Mouse (Mus musculus) hindbrain, embryonic 14.5 days (tissue): Measurements from ENCODE around the gene Efr3b. TPM values are rescaled to one million over a fixed set of nuclear protein-coding genes. Genes with fewer than 3 reads are reported as not detected.

Experiments
- ATAC-seq: fragments of 200-750 bp; cut with Nextera tagmentation; 2 replicates; pipeline ENCODE4 v1.8.0; 2017; ENCODE audit warnings: moderate number of reproducible peaks, mild to moderate bottlenecking, moderate TSS enrichment, moderate library complexity; ENCODE audit not compliant: low FRiP score
- DNase-seq: peaks from one replicate; pipeline ENCODE4 v3.0.0-alpha.2; 2015; ENCODE audit warnings: low spot score
- H3K27ac ChIP-seq: fragments of 300-500 bp; sonication (generic); 2 replicates; pipeline ENCODE4 v1.5.1; 2014; ENCODE audit warnings: mild to moderate bottlenecking, moderate library complexity
- H3K27me3 ChIP-seq: fragments of 300-500 bp; sonication (generic); 2 replicates; pipeline ENCODE4 v1.6.1; 2014; ENCODE audit warnings: mild to moderate bottlenecking, low read length, mixed read lengths; ENCODE audit not compliant: control insufficient read depth, insufficient read depth
- H3K36me3 ChIP-seq: fragments of 300-500 bp; sonication (generic); replicated peaks from 2 replicates; pipeline ENCODE4 v1.6.1; 2014; ENCODE audit not compliant: control insufficient read depth, insufficient read depth
- H3K4me1 ChIP-seq: fragments of 300-500 bp; sonication (generic); replicated peaks from 2 replicates; pipeline ENCODE4 v1.6.1; 2014; ENCODE audit warnings: antibody characterized with exemption, low read length, mixed read lengths; ENCODE audit not compliant: control insufficient read depth, insufficient read depth
- H3K4me2 ChIP-seq: fragments of 300-500 bp; sonication (generic); replicated peaks from 2 replicates; pipeline ENCODE4 v1.6.1; 2014; ENCODE audit warnings: mild to moderate bottlenecking, moderate library complexity
- H3K4me3 ChIP-seq: fragments of 300-500 bp; sonication (generic); replicated peaks from 2 replicates; pipeline ENCODE4 v1.5.1; 2014; ENCODE audit warnings: mild to moderate bottlenecking, low read length
- H3K9ac ChIP-seq: fragments of 300-500 bp; sonication (generic); 2 replicates; pipeline ENCODE4 v1.6.1; 2014
- H3K9me3 ChIP-seq: fragments of 300-500 bp; sonication (generic); 2 replicates; pipeline ENCODE4 v1.6.1; 2016; ENCODE audit warnings: low read length; ENCODE audit not compliant: control insufficient read depth
- WGBS: fragments of 180-500 bp; shearing (Covaris S2); extraction: QIAGEN DNeasy Blood & Tissue Kit; methylation state at CpG from one replicate; pipeline ENCODE4 v1.1.7; 2014; 5-methylcytosine and 5-hydroxymethylcytosine counted together
- polyA plus RNA-seq: library from polyadenylated mRNA; unstranded; fragments of >200 nt; fragmentation: Nextera tagmentation; extraction: Ambion mirVana; gene quantifications from 2 replicates; pipeline ENCODE4 v1.2.1, GENCODE M21; 2014

The Efr3b gene
- polyA plus RNA-seq, 1 experiment from 2014 or later: 35.9 TPM

DNA sequence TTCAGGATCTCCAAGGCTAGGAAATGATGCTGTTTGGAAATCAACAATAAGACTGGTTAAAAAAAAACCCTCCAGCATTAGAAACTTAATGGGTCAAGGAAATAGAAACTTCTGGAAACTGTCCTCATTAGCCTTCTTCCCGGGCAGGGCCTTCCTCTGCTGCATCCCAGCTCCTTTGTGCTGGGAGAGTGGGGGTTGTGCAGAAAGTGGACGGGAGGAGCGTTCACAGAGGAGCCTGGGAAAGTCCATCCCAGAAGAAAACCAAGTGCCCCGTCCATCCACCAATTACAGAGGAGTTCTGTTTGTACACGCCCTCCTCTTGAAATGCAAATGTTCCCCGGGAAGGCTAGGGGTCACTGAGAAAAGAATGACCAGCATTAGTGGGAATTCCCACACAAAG, 34.1 kb downstream of the Efr3b start:
- no peaks in the 10 kb centered on the region for H3K27me3 ChIP-seq
- ATAC-seq (no peak), DNase-seq (no peak)
- H3K9me3 ChIP-seq: no peaks in the 10 kb centered on the region
- H3K36me3 ChIP-seq: peaks cover 4% of the 10 kb centered on the region
- no peak overlapping the region for H3K4me3 ChIP-seq
- 13% methylated on average over 6 of the region's 6 CpGs for WGBS
- no peak overlapping the region for H3K4me2 ChIP-seq
- peaks cover 30% of the 10 kb centered on the region for H3K4me1 ChIP-seq
- no peak overlapping the region for H3K9ac ChIP-seq
- no peak overlapping the region for H3K27ac ChIP-seq

DNA sequence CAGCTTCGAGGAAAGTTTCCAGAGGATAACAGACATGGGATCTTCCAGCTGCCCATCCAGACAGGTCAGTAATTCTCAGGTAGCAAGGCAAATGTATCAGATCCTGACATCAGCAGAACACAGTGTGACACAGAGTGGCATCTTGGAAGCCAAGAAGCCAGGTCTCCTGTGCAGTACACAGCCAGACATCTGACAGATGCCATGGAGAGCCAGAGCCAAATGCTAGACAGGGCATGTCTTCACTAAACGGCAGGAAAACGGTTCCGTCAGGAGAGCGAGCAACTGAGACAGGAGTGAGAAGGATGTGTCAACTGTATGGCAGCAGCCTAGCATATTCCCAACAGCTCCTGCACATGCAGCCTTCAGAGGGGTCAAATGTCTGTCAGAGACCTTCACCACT, 38.3 kb downstream of the Efr3b start:
- Histone ChIP-seq H3K9ac (no peak overlapping the region), H3K27me3 (no peaks in the 10 kb centered on the region), H3K36me3 (peaks cover 12% of the 10 kb centered on the region), H3K9me3 (no peaks in the 10 kb centered on the region), H3K4me3 (no peak overlapping the region), H3K27ac (no peak overlapping the region), H3K4me1 (no peaks in the 10 kb centered on the region), H3K4me2 (no peak overlapping the region)
- 97% methylated on average over 5 of the region's 5 CpGs for WGBS
- ATAC-seq (no peak), DNase-seq (no peak)

DNA sequence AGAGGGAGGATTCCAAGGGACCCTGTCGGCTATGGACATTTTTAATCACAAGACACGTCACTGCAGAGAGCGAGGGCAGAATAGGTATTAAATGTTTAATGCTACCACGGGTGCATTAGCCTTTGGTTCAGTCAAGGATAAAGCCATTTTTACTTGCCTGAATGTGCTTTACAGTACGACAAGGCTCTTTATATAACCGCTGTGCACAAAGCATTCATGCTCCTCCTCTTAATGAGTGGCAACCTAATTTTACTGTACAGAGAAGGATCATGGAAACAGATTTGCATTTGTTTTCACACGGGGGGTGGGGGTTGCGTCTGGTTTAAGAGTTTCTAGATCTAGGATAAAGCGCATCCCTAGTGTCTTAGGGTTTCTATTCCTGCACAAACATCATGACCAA, 42.0 kb downstream of the Efr3b start:
- Histone ChIP-seq H3K27me3 (no peaks in the 10 kb centered on the region), H3K27ac (0 out of 2 replicates have a peak overlapping the region, but pooled peaks have one; percentile 21), H3K4me2 (no peak overlapping the region), H3K4me1 (no peaks in the 10 kb centered on the region), H3K36me3 (peaks cover 31% of the 10 kb centered on the region), H3K9ac (no peak overlapping the region), H3K4me3 (no peak overlapping the region), H3K9me3 (no peaks in the 10 kb centered on the region)
- 81% methylated on average over 9 of the region's 9 CpGs for WGBS
- no peak for DNase-seq
- no peak for ATAC-seq

DNA sequence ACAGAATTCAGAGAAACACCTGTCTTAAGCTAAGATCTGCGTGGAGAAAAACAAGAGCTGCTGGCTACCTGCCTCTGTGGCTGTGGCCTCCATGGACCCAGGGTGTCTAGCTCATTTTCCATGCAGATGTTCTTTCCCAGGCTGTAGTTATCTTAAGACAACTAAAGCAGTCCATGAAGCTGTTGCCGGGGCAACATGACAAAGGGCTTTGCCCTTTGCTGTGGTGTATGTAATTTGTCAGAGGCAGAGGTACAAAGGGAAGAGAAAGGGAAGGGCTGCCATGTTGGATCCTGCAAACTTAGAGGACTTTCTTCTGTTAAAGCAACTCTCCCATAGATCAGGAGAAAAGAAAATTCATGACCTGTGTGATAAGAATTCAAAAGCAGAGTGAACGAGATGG, 47.7 kb downstream of the Efr3b start:
- no peak overlapping the region for H3K9ac ChIP-seq
- peaks cover 25% of the 10 kb centered on the region for H3K36me3 ChIP-seq
- H3K4me3 ChIP-seq: no peak overlapping the region
- 42% methylated on average over 3 of the region's 3 CpGs for WGBS
- no peak overlapping the region for H3K27ac ChIP-seq
- ATAC-seq: no peak
- H3K4me1 ChIP-seq: no peaks in the 10 kb centered on the region
- no peak overlapping the region for H3K4me2 ChIP-seq
- H3K27me3 ChIP-seq: no peaks in the 10 kb centered on the region
- DNase-seq: no peak
- H3K9me3 ChIP-seq: no peaks in the 10 kb centered on the region

DNA sequence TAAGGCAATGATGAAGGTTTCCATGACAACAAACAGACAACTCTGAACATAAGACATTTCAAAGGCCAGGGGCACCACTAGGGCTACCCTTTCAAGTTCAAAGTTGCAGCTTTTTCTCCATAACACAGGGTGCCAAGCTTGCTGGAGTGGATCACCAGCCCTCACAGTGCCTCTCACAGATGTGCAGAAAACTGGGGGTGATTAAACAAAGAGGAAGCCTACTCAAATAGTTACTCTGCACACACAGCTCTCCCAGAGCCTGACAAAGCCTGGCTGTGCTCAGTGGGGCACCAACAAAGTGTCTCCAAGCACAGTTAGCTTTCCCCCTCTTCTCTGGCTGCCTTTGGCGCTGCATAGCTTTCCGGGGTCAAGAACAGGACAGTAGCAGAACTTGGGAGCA, 48.8 kb downstream of the Efr3b start:
- no peak overlapping the region for H3K9ac ChIP-seq
- no peak overlapping the region for H3K4me3 ChIP-seq
- H3K27ac ChIP-seq: no peak overlapping the region
- H3K9me3 ChIP-seq: no peaks in the 10 kb centered on the region
- H3K36me3 ChIP-seq: peaks cover 27% of the 10 kb centered on the region
- DNase-seq (no peak), ATAC-seq (no peak)
- no peak overlapping the region for H3K4me2 ChIP-seq
- no peaks in the 10 kb centered on the region for H3K27me3 ChIP-seq
- H3K4me1 ChIP-seq: no peaks in the 10 kb centered on the region
- 24% methylated on average over 2 of the region's 2 CpGs for WGBS

DNA sequence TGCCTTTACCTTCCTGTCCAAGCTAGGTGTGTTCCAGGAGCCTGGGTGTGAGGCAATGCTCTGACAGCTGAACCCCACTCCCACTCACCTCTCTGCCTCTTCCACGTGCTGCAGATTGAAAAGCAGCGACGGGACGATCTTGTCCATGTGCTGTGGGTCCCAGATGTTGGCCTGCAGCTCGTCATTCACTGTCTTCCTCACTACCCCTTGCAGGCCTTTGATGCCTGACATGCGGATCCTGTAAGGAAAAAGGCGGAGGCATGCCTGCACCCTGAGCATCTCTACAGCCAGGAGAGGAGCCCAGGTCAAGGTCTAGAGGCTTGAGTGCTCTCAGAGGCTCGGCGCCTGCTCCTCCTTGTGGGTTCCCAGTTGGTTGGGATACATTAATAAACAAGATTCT, 54.3 kb downstream of the Efr3b start:
- WGBS: 90% methylated on average over 9 of the region's 9 CpGs

DNA sequence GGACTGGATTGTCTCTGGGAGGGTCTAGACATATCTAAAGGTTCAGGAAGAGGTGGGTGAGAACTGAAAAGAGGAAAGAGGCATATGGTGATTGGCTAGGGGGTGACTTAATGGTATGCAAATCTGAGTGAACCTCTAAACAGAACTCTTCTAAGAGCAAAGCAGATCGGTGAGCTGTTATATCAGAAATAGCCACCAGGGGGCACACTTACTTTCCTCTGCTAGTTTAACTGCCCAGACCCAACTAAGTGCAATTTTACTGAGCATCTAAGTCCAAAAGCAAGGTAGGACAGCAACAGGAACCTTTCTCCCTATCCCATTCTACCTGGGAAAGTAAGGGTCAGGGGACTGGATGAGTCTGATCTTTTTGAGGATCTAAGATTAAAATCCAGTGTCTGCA, 55.0 kb downstream of the Efr3b start:
- no peak overlapping the region for H3K27ac ChIP-seq
- WGBS: 0% methylated on average over 1 of the region's 1 CpGs
- H3K27me3 ChIP-seq: no peaks in the 10 kb centered on the region
- H3K9me3 ChIP-seq: no peaks in the 10 kb centered on the region
- no peak overlapping the region for H3K9ac ChIP-seq
- H3K4me2 ChIP-seq: no peak overlapping the region
- no peak overlapping the region for H3K4me3 ChIP-seq
- peaks cover 34% of the 10 kb centered on the region for H3K36me3 ChIP-seq
- peaks cover 18% of the 10 kb centered on the region; the same call in 1 of the 2 replicates for H3K4me1 ChIP-seq
- peak; percentile 94 for DNase-seq
- ATAC-seq: no peak

More for the DNA sequence above, 54.3 kb downstream of the Efr3b start:
- no peaks in the 10 kb centered on the region for H3K9me3 ChIP-seq
- no peak overlapping the region for H3K4me3 ChIP-seq
- no peaks in the 10 kb centered on the region for H3K27me3 ChIP-seq
- H3K36me3 ChIP-seq: peaks cover 32% of the 10 kb centered on the region
- no peak overlapping the region for H3K9ac ChIP-seq
- no peak for DNase-seq
- peaks cover 18% of the 10 kb centered on the region; the same call in 1 of the 2 replicates for H3K4me1 ChIP-seq
- no peak overlapping the region for H3K4me2 ChIP-seq
- no peak overlapping the region for H3K27ac ChIP-seq
- ATAC-seq: no peak

DNA sequence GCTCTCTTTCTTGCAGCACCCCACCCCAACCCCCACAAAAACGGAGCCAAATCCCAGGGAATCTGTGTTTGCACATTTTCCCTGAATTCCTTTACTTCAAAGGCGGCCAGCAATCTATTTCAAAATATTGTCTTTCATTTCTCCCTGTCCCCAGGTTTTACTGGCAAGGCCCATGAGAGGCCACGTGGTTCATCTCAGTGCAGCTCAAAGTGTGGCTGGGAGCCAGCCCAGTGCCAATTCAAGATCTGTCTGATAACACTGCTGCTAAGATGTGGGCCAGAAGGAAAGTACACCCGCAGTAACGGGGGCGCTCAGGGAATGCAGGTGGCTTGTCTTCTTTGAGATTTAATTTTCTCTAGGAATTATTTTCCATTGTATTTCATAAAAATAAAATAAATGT, 56.5 kb downstream of the Efr3b start:
- DNase-seq: peak; percentile 49
- WGBS: 23% methylated on average over 6 of the region's 6 CpGs
- Histone ChIP-seq H3K9me3 (no peaks in the 10 kb centered on the region), H3K9ac (peak overlapping the region; percentile 55), H3K27ac (peak overlapping the region; percentile 38; the same call in 1 of the 2 replicates), H3K36me3 (peaks cover 47% of the 10 kb centered on the region), H3K27me3 (no peaks in the 10 kb centered on the region), H3K4me1 (peaks cover 18% of the 10 kb centered on the region; the same call in 1 of the 2 replicates), H3K4me2 (peak overlapping the region; percentile 75), H3K4me3 (peak overlapping the region; percentile 34)
- ATAC-seq: no peak

DNA sequence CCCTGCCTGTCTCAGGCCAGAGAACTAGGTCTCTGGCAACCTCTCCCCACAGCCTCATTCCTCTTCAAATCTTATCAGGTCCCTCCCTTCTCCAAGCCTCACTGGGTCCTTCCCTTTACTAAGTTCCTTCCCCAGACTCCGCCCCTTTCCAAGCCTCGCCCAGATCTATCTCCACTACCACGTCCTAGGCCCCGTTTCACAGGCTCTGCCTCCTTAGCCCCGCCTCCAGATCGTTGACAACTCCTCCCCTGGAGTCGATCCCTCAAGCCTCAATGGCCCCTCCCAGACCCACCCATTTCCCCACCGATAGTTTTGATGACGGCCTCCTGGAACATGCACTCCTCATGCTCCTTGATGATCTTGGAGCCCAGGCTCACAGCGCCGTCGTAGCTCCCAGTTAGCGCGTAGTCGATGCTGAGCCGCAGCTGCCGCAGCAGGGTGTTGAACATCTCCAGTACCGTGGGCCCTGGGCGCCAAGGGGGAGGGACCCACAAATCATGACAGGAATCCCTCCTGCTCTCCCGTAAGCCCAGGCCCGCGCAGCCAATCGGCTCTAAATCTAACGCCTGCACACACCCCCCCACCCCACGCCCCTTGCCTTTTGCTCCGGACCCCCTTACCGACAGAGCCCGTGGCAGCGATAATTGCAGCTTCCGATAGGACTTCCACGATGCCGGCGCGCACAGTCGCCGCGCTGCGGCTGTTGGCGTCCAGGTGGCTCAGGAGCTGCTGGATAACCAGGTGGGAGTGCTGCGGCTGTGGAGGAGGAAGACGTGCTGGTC, 57.2 kb downstream of the Efr3b start:
- peak; percentile 77 for DNase-seq
- Histone ChIP-seq H3K4me3 (peak overlapping the region; percentile 34), H3K27me3 (no peaks in the 10 kb centered on the region), H3K9me3 (no peaks in the 10 kb centered on the region), H3K27ac (peak overlapping the region; percentile 38; the same call in 1 of the 2 replicates), H3K9ac (peak overlapping the region; percentile 55), H3K4me1 (peaks cover 18% of the 10 kb centered on the region; the same call in 1 of the 2 replicates), H3K4me2 (peak overlapping the region; percentile 75), H3K36me3 (peaks cover 54% of the 10 kb centered on the region)
- peak; percentile 85 for ATAC-seq
- WGBS: under 1% methylated on average over 41 of the region's 41 CpGs
